Mouse (Mus musculus) thymus, adult 2 months (tissue): Measurements from ENCODE around the gene Lrrn4cl.

Source experiments
- CTCF ChIP-seq: fragments of 200-500 bp; IDR thresholded peaks from 2 replicates; pipeline ENCODE4 v1.5.1; 2012; ENCODE audit warnings: mild to moderate bottlenecking, control low read depth, low read length, moderate library complexity, borderline replicate concordance; ENCODE audit not compliant: control insufficient read depth, poor library complexity, insufficient read depth; ENCODE audit errors: extremely low read depth
- POLR2A ChIP-seq: fragments of 200-500 bp; IDR thresholded peaks from 2 replicates; pipeline ENCODE4 v1.6.1; 2012; ENCODE audit warnings: mild to moderate bottlenecking, low read length, control low read depth, moderate library complexity; ENCODE audit not compliant: control insufficient read depth, poor library complexity, insufficient read depth; ENCODE audit errors: extremely low read depth

DNA sequence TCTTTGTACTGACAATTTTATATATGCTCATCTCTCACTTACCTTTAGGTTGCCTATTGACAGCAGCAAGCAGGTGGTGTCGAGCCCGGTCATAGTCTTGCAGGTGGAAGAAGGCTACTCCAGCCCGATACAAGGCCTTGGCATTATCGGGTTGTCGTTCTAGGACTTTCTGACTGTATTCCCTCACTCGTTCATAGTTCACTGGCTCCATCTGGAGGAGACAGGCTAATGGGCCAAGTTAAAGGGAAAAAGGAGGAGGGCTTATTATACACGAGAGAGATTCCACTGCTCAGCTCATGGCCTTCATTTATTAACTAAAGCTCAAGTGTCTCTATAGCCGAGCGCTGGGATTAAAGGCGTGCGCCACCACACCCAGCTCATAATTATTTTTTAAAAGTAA is 34.8 kb upstream of the Lrrn4cl start:
- TF ChIP-seq CTCF (no peak), POLR2A (no peak)
